Mouse (Mus musculus) left cerebral cortex, postnatal 14 days (tissue): Measurements from ENCODE around the gene Gm5039. TPM values are rescaled to one million over a fixed set of nuclear protein-coding genes. Genes with fewer than 3 reads are reported as not detected.

Experiments
- total RNA-seq, 2 experiments: library from RNA; stranded (reverse); gene quantifications; 2 replicates each; pipeline ENCODE4 v1.2.3; 2021

The Gm5039 gene
- total RNA-seq, 2 experiments from 2014 or later, result not detected

Other genes starting within 250 kb of the Gm5039 start
- gene Gm16368, start 240.3 kb downstream of the Gm5039 start, total RNA-seq, result not detected
- not detected for gene Gm10436, start 141.9 kb downstream of the Gm5039 start, total RNA-seq
- not detected for gene Gm8332, start 73.9 kb downstream of the Gm5039 start, total RNA-seq
- gene Gm5662, start 49.5 kb downstream of the Gm5039 start, total RNA-seq, result not detected
- gene Adck1, start 36.5 kb upstream of the Gm5039 start, total RNA-seq, result 10 to 100 TPM; 33.4 to 34.1 TPM